Mouse (Mus musculus): ENCODE results near the gene Atad3a. TPM values are rescaled to one million over a fixed set of nuclear protein-coding genes. Genes with fewer than 3 reads are reported as not detected.
A peak's percentile ranks its signal among the peaks of the same experiment; 100 is the strongest.

Gene Atad3a
- polyA plus RNA-seq, 1 experiment from 2014 or later = 82.1 TPM

DNA sequence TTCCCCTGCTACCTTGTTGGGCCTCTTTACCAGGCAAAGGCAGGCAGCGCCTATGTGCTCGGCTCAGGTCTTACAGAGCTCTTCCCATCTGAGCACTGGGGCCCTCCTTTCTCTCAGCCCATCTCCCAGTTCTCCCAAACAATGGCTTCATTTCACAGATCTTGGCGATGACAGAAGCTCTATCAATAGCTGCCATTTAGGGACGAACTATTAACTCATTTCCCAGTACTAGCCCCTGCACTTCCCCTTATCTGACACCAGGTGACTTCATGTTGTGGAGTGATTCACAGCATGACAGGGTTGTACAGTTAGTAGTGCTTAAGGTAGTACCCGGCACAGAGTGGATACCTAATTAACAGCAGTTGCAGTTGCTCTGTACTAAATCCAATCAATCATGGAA, 24.9 kb upstream of the Atad3a start, which contains the start of gene Tmem88b:
TSS of gene Tmem88b (minus strand) at position 56 of the 400 bp plus-strand sequence.
- H3K9ac ChIP-seq (replicated peaks) = peak within 1 kb of the TSS; percentile 88; the same call in 1 of the 2 replicates
- peak within 1 kb of the TSS; percentile 76 for H3K4me2 ChIP-seq (replicated peaks)
- peaks cover 12% of the 10 kb centered on the region; the same call in 1 of the 2 replicates for H3K4me1 ChIP-seq (replicated peaks)
- ATAC-seq = no peak
- H3K36me3 ChIP-seq = no peaks in the 10 kb centered on the region
- H3K9me3 ChIP-seq = no peaks in the 10 kb centered on the region
- peak within 1 kb of the TSS; percentile 88; the same call in 1 of the 2 replicates for H3K27ac ChIP-seq
- peak within 1 kb of the TSS; percentile 58 for H3K4me3 ChIP-seq (replicated peaks)
- 0 out of 2 replicates have a peak, but pooled peaks cover 4% of the 10 kb centered on the region for H3K27me3 ChIP-seq
- WGBS = 71% methylated on average over 5 of the region's 5 CpGs

- WGBS = 80% methylated on average over 10 of the region's 10 CpGs
- no peaks in the 10 kb centered on the region for H3K36me3 ChIP-seq
- H3K27me3 ChIP-seq = no peaks in the 10 kb centered on the region
- H3K4me2 ChIP-seq (replicated peaks) = 0 out of 2 replicates have a peak overlapping the region, but pooled peaks have one; percentile 1
- no peak overlapping the region; the same call in 1 of the 2 replicates for H3K9ac ChIP-seq (replicated peaks)
- ATAC-seq = no peak
- no peak overlapping the region for H3K4me3 ChIP-seq (replicated peaks)
- H3K9me3 ChIP-seq = no peaks in the 10 kb centered on the region
- H3K4me1 ChIP-seq (replicated peaks) = peaks cover 12% of the 10 kb centered on the region; the same call in 1 of the 2 replicates
- no peak overlapping the region for H3K27ac ChIP-seq
These were observed 24.4 kb upstream of the Atad3a start for GRCm38 (mm10) chr4:155785246-155785645.

DNA sequence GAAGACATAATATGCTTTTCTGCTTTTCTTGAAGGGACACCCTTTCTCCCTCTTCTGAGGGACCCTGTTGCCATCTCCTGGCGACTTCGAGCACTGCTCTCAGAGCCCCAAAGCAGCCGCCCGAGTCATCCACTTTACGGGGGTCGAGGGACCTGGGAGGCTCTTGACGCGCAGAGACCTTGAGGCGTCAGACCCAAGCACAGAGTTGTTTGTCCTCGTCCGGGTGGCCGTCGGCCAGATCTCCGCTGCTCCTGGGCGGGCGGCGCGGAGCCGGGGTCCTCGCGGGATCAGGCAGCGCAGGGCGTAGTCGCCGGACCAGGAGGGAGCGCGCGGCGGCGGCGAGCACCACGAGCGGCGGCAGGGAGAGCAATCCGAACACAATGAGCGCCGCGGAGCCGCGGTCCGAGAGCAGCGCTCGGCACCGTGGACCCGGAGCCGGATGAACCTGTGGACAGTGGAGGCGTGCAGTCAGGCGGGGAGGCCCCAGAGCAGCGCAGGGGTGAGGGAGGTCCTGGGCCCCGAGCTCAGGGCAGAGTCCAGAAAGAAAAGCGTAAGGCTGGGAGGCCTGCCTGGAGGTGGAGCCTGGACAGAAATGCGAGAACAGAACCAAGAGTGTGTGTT, 23.3 kb upstream of the Atad3a start:
- H3K9ac ChIP-seq (replicated peaks) = peak overlapping the region; percentile 88
- no peaks in the 10 kb centered on the region for H3K9me3 ChIP-seq
- H3K4me2 ChIP-seq (replicated peaks) = peak overlapping the region; percentile 76
- peaks cover 12% of the 10 kb centered on the region; the same call in 1 of the 2 replicates for H3K4me1 ChIP-seq (replicated peaks)
- peak overlapping the region; percentile 88 for H3K27ac ChIP-seq
- WGBS = under 1% methylated on average over 51 of the region's 52 CpGs
- no peaks in the 10 kb centered on the region for H3K36me3 ChIP-seq
- peak overlapping the region; percentile 58 for H3K4me3 ChIP-seq (replicated peaks)
- ATAC-seq = peak; percentile 90
- H3K27me3 ChIP-seq = no peaks in the 10 kb centered on the region

GRCm38 (mm10) chr4:155783486-155784080, 22.7 kb upstream of the Atad3a start:
- Histone ChIP-seq H3K4me1 (replicated peaks) (peaks cover 12% of the 10 kb centered on the region; the same call in 1 of the 2 replicates), H3K27me3 (no peaks in the 10 kb centered on the region), H3K27ac (peak overlapping the region; percentile 88), H3K4me2 (replicated peaks) (peak overlapping the region; percentile 76), H3K9ac (replicated peaks) (peak overlapping the region; percentile 88), H3K36me3 (no peaks in the 10 kb centered on the region), H3K9me3 (no peaks in the 10 kb centered on the region), H3K4me3 (replicated peaks) (peak overlapping the region; percentile 58)
- peak; percentile 65 for ATAC-seq
- 41% methylated on average over 16 of the region's 16 CpGs for WGBS

DNA sequence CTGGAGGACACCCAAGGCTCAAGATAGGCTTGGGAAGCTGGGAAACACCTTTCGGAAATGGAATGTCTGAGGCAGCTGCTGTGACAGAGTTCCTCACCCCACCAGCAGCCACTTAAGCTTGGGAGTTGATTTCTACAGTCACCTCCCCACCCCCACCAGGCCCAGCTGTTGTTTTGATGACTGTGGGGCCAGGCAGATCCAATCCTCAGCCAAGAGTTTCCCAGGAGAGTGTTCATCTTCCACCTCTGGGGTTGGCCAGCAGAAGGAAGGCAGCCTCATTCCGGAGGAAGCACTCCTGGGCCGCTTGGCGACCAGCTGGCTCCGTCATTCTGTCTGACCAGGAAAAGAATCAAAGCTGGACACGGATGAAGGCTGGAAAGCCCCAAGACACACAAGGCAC, 20.0 kb upstream of the Atad3a start:
- Histone ChIP-seq H3K4me2 (replicated peaks) (no peak overlapping the region), H3K27ac (no peak overlapping the region), H3K9ac (replicated peaks) (no peak overlapping the region), H3K4me3 (replicated peaks) (no peak overlapping the region), H3K36me3 (no peaks in the 10 kb centered on the region), H3K4me1 (replicated peaks) (peaks cover 12% of the 10 kb centered on the region; the same call in 1 of the 2 replicates), H3K9me3 (no peaks in the 10 kb centered on the region), H3K27me3 (peaks cover 1% of the 10 kb centered on the region)
- WGBS = 34% methylated on average over 6 of the region's 6 CpGs
- ATAC-seq = no peak

GRCm38 (mm10) chr4:155779498-155779897, 18.6 kb upstream of the Atad3a start:
- ATAC-seq = no peak
- no peak overlapping the region for H3K27ac ChIP-seq
- 79% methylated on average over 4 of the region's 4 CpGs for WGBS

DNA sequence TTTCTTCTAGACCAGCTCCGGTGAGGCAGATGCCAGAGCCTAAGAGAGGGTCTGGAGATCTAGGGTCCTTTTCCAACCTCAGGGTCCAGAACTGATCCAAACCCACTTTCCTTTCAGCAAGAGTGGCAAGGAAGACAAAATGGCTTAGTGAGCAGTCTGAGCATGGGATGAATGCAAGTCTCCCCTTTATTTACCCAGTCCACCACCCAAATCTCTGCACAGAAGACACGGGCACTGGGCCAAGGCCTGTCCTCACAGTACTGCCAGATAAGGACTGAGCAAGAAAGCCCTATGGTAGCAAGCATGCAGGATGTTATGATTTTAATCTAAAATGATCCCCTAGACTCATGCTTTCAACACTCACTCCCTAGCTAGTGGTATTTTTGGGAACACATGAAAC, 16.9 kb upstream of the Atad3a start:
- Histone ChIP-seq H3K9me3 (no peaks in the 10 kb centered on the region), H3K4me1 (replicated peaks) (peaks cover 15% of the 10 kb centered on the region), H3K36me3 (no peaks in the 10 kb centered on the region), H3K9ac (replicated peaks) (no peak overlapping the region), H3K27ac (no peak overlapping the region), H3K4me3 (replicated peaks) (no peak overlapping the region), H3K4me2 (replicated peaks) (no peak overlapping the region), H3K27me3 (peaks cover 32% of the 10 kb centered on the region)
- WGBS = 70% methylated on average over 2 of the region's 2 CpGs
- ATAC-seq = no peak

More at GRCm38 (mm10) chr4:155779498-155779897, 18.6 kb upstream of the Atad3a start:
- H3K27me3 ChIP-seq = peaks cover 15% of the 10 kb centered on the region
- no peak overlapping the region for H3K4me3 ChIP-seq (replicated peaks)
- no peaks in the 10 kb centered on the region for H3K36me3 ChIP-seq
- H3K4me2 ChIP-seq (replicated peaks) = no peak overlapping the region
- peaks cover 16% of the 10 kb centered on the region for H3K4me1 ChIP-seq (replicated peaks)
- H3K9ac ChIP-seq (replicated peaks) = no peak overlapping the region
- H3K9me3 ChIP-seq = no peaks in the 10 kb centered on the region

- Histone ChIP-seq H3K9me3 (no peaks in the 10 kb centered on the region), H3K4me1 (replicated peaks) (peaks cover 15% of the 10 kb centered on the region), H3K36me3 (no peaks in the 10 kb centered on the region), H3K9ac (replicated peaks) (no peak overlapping the region), H3K27me3 (peaks cover 42% of the 10 kb centered on the region), H3K27ac (no peak overlapping the region), H3K4me2 (replicated peaks) (no peak overlapping the region), H3K4me3 (replicated peaks) (no peak overlapping the region)
- 30% methylated on average over 2 of the region's 2 CpGs for WGBS
- ATAC-seq = no peak
These were observed 15.9 kb upstream of the Atad3a start for GRCm38 (mm10) chr4:155776704-155777335.

DNA sequence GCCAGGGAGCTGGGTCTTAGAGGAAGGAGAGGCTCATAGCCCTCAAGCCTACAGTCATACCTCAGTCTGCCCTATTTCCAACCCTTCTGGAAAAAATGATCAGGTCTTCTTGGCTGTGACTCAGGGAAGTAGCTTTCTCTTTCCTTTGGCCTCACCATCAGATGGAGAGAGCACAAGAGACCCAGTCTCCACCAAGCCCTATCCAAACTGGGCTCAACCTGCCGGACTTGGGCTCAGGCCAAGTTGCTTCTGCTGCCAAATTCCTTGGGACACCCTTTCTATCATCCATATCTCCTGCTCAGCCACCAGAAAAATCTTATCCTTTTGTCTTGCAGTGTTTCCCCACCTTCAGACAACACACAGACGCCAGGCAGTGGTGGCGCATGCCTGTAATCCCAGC, 15.0 kb upstream of the Atad3a start:
- Histone ChIP-seq H3K27ac (no peak overlapping the region), H3K9ac (replicated peaks) (no peak overlapping the region), H3K4me1 (replicated peaks) (peaks cover 15% of the 10 kb centered on the region), H3K4me2 (replicated peaks) (no peak overlapping the region), H3K27me3 (peaks cover 52% of the 10 kb centered on the region), H3K9me3 (no peaks in the 10 kb centered on the region), H3K36me3 (no peaks in the 10 kb centered on the region), H3K4me3 (replicated peaks) (no peak overlapping the region)
- no peak for ATAC-seq
- 88% methylated on average over 3 of the region's 3 CpGs for WGBS

GRCm38 (mm10) chr4:155774971-155775740, 14.3 kb upstream of the Atad3a start:
- Histone ChIP-seq H3K9me3 (no peaks in the 10 kb centered on the region), H3K4me1 (replicated peaks) (peaks cover 21% of the 10 kb centered on the region), H3K4me3 (replicated peaks) (peak overlapping the region; percentile 38), H3K36me3 (no peaks in the 10 kb centered on the region), H3K9ac (replicated peaks) (peak overlapping the region; percentile 54; the same call in 1 of the 2 replicates), H3K27ac (peak overlapping the region; percentile 27), H3K4me2 (replicated peaks) (peak overlapping the region; percentile 61), H3K27me3 (peaks cover 55% of the 10 kb centered on the region)
- 71% methylated on average over 9 of the region's 9 CpGs for WGBS
- ATAC-seq = no peak

DNA sequence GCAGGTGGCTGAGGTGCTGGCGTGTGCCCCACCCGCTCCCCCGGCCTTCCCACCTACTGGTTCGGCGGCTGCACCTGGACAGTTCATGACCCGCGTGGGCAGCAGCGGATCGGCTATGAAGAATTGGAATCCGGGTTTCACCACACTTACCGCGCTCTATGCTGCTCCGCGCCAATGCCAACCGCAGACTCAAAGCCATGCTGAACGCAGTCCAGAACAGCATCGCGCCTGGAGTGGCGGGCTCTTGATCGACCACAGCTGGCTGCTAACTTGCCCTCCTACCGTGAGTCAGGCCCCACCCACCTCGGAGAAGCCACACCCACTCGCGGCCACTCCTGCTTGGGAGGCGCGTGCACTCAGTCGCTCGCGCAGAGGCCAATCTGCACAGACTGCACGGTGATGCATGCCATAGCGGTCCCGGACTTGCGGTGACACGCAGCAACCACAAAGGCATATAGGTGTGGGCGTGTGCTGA, 13.4 kb upstream of the Atad3a start, which contains the start of gene Vwa1:
TSS of gene Vwa1 (minus strand) at position 419 of the 475 bp plus-strand sequence.
- Histone ChIP-seq H3K4me1 (replicated peaks) (peaks cover 27% of the 10 kb centered on the region), H3K27me3 (peaks cover 55% of the 10 kb centered on the region), H3K4me2 (replicated peaks) (peak within 1 kb of the TSS; percentile 61), H3K4me3 (replicated peaks) (peak within 1 kb of the TSS; percentile 38), H3K9me3 (no peaks in the 10 kb centered on the region), H3K27ac (peak within 1 kb of the TSS; percentile 27), H3K36me3 (no peaks in the 10 kb centered on the region), H3K9ac (replicated peaks) (peak within 1 kb of the TSS; percentile 54)
- 4% methylated on average over 35 of the region's 35 CpGs for WGBS
- ATAC-seq = peak; percentile 75

All from midbrain, embryonic 13.5 days (tissue).